Mouse (Mus musculus) stomach, postnatal 0 days (tissue): ENCODE measurements around the gene Megf11.

Source experiments
- CTCF ChIP-seq: IDR thresholded peaks from 2 replicates; pipeline ENCODE4 v1.5.1; 2016; ENCODE audit warnings: antibody characterized with exemption, low read depth, mild to moderate bottlenecking, moderate library complexity
- EP300 ChIP-seq: optimal IDR thresholded peaks from 2 replicates; pipeline ENCODE3; 2016; ENCODE audit warnings: antibody characterized with exemption

GRCm38 (mm10) chr9:64690771-64691170, 305.3 kb downstream of the Megf11 start:
- no peak for TF ChIP-seq CTCF
- TF ChIP-seq EP300, result no peak
